Mouse (Mus musculus) forebrain, embryonic 11.5 days (tissue): ENCODE measurements around the gene Wdr18. TPM values are rescaled to one million over a fixed set of nuclear protein-coding genes. Genes with fewer than 3 reads are reported as not detected.

ENCODE experiments used
- ATAC-seq: fragments of 200-750 bp; cut with Nextera tagmentation; replicated peaks from 2 replicates; pipeline ENCODE4 v1.8.0; 2017; ENCODE audit warnings: moderate TSS enrichment; ENCODE audit not compliant: low FRiP score
- DNase-seq: peaks from one replicate; pipeline ENCODE4 v3.0.0-alpha.2; 2017; ENCODE audit warnings: low spot score
- H3K27ac ChIP-seq: fragments of 300-500 bp; sonication (generic); 2 replicates; pipeline ENCODE4 v1.5.1; 2014; ENCODE audit warnings: low read depth, low read length
- H3K27me3 ChIP-seq: fragments of 300-500 bp; sonication (generic); 2 replicates; pipeline ENCODE4 v1.6.1; 2014; ENCODE audit warnings: mild to moderate bottlenecking, low read length, mixed read lengths; ENCODE audit not compliant: control insufficient read depth, insufficient read depth
- H3K36me3 ChIP-seq: fragments of 300-500 bp; sonication (generic); 2 replicates; pipeline ENCODE4 v1.6.1; 2014; ENCODE audit warnings: mild to moderate bottlenecking, low read length, moderate library complexity, mixed read lengths; ENCODE audit not compliant: control insufficient read depth, insufficient read depth
- H3K4me1 ChIP-seq: fragments of 300-500 bp; sonication (generic); replicated peaks from 2 replicates; pipeline ENCODE4 v1.6.1; 2014; ENCODE audit warnings: low read length, mixed read lengths; ENCODE audit not compliant: control insufficient read depth, insufficient read depth
- H3K4me2 ChIP-seq: fragments of 300-500 bp; sonication (generic); 2 replicates; pipeline ENCODE4 v1.6.1; 2014; ENCODE audit warnings: low read depth, mild to moderate bottlenecking, low read length, moderate library complexity, mixed read lengths; ENCODE audit not compliant: severe bottlenecking
- H3K4me3 ChIP-seq: fragments of 300-500 bp; sonication (generic); 2 replicates; pipeline ENCODE4 v1.5.1; 2014; ENCODE audit warnings: low read depth, low read length
- H3K9ac ChIP-seq: fragments of 300-500 bp; sonication (generic); 2 replicates; pipeline ENCODE4 v1.6.1; 2014; ENCODE audit warnings: low read length
- H3K9me3 ChIP-seq: fragments of 300-500 bp; sonication (generic); 2 replicates; pipeline ENCODE4 v1.6.1; 2016; ENCODE audit warnings: low read length, mixed read lengths; ENCODE audit not compliant: control insufficient read depth
- WGBS: fragments of 180-500 bp; shearing (Covaris S2); extraction: QIAGEN DNeasy Blood & Tissue Kit; methylation state at CpG from one replicate; pipeline ENCODE4 v1.1.7; 2014; 5-methylcytosine and 5-hydroxymethylcytosine counted together
- polyA plus RNA-seq: library from polyadenylated mRNA; unstranded; fragments of >200 nt; fragmentation: Nextera tagmentation; extraction: Ambion mirVana; gene quantifications from 2 replicates; pipeline ENCODE4 v1.2.1, GENCODE M21; 2014

The Wdr18 gene
- polyA plus RNA-seq, 1 experiment from 2014 or later = 111 TPM

DNA sequence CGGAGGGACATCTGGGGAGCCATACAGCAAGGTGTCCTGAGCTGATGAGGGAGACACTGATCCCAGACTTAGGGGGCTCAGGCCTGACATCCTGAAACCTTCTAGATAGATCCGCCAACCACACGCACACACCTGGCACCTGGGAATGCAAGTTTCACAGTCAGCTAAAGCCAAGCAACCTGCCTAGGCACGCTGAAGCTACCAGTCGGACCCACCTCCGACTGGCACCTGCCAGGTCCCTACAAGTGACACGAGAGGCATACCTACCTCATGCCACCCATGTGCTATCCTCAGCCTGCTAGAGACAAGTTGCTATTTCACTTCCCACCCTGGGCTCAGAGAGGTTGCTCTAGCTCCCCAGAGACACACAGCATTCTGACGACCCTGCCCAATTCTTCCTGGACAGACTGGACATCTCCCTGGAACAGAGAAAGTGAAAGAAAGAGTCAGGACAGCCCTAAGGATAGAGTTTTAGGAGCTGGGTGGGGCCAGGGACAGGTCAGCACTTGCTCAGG lies 29.4 kb downstream of the Wdr18 start:
- Histone ChIP-seq H3K4me3 (peak overlapping the region; percentile 39), H3K27me3 (peaks cover 30% of the 10 kb centered on the region), H3K27ac (no peak overlapping the region), H3K4me1 (peaks cover 8% of the 10 kb centered on the region; the same call in 1 of the 2 replicates), H3K9ac (no peak overlapping the region), H3K4me2 (peak overlapping the region; percentile 51; the same call in 1 of the 2 replicates), H3K36me3 (no peaks in the 10 kb centered on the region), H3K9me3 (peaks cover 4% of the 10 kb centered on the region; the same call in 1 of the 2 replicates)
- ATAC-seq (no peak), DNase-seq (no peak)
- 39% methylated on average over 8 of the region's 8 CpGs for WGBS

- ATAC-seq = no peak
- WGBS = 9% methylated on average over 14 of the region's 15 CpGs
- Histone ChIP-seq H3K27me3 (peaks cover 30% of the 10 kb centered on the region), H3K27ac (no peak overlapping the region), H3K36me3 (no peaks in the 10 kb centered on the region), H3K4me3 (peak overlapping the region; percentile 39; the same call in 1 of the 2 replicates), H3K4me2 (no peak overlapping the region; the same call in 1 of the 2 replicates), H3K4me1 (peaks cover 8% of the 10 kb centered on the region; the same call in 1 of the 2 replicates), H3K9ac (no peak overlapping the region), H3K9me3 (peaks cover 4% of the 10 kb centered on the region; the same call in 1 of the 2 replicates)
- DNase-seq = peak; percentile 72
Observed at GRCm38 (mm10) chr10:79989870-79990269, 29.9 kb downstream of the Wdr18 start.

DNA sequence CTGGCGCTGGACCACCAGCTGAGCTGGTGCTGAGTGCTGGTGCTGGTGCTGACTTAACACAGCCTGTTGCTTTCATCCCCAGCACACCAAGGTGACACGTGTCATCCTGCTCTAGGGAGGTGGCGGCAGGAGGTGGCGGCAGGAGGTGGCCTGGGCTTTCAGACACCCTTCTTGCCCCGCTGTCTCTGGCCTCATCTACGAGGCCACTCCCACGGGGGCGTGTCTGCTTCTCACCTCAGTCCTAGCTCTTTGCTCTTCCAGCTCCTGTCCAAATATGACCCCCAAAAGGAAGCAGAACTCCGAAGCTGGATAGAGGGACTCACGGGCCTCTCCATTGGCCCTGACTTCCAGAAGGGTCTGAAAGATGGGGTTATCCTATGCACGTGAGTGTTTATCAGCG lies 31.1 kb downstream of the Wdr18 start:
- no peak overlapping the region for H3K27ac ChIP-seq
- WGBS = 61% methylated on average over 12 of the region's 12 CpGs
- peaks cover 6% of the 10 kb centered on the region; the same call in 1 of the 2 replicates for H3K4me1 ChIP-seq
- no peak overlapping the region for H3K9ac ChIP-seq
- H3K36me3 ChIP-seq = no peaks in the 10 kb centered on the region
- H3K4me3 ChIP-seq = no peak overlapping the region
- ATAC-seq (no peak), DNase-seq (no peak)
- H3K4me2 ChIP-seq = no peak overlapping the region
- peaks cover 30% of the 10 kb centered on the region for H3K27me3 ChIP-seq
- peaks cover 4% of the 10 kb centered on the region; the same call in 1 of the 2 replicates for H3K9me3 ChIP-seq

DNA sequence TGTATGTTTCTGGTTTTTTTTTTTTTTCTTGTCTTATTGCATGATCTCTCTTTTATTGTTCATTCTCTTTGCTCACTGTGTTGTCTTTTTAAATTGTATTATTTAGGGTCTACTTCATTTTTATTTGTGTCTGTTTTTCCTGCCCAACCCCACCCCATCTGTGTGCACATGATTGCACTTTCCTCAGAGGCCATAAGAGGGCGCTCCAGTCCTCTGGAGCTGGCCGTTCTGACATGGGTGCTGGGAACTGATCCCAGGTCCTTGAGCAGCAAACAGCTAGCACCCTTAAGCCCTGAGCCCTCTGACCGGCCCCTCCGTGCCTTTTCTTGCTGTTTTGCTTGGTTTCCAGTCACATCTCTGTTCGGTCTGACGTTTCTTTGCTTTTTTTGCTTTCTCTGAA lies 31.6 kb downstream of the Wdr18 start:
- H3K4me3 ChIP-seq = no peak overlapping the region
- ATAC-seq = no peak
- no peaks in the 10 kb centered on the region for H3K36me3 ChIP-seq
- WGBS = 87% methylated on average over 6 of the region's 6 CpGs
- no peak overlapping the region for H3K4me2 ChIP-seq
- peaks cover 30% of the 10 kb centered on the region for H3K27me3 ChIP-seq
- peaks cover 4% of the 10 kb centered on the region; the same call in 1 of the 2 replicates for H3K4me1 ChIP-seq
- no peak overlapping the region for H3K9ac ChIP-seq
- H3K27ac ChIP-seq = no peak overlapping the region
- DNase-seq = no peak
- peaks cover 4% of the 10 kb centered on the region; the same call in 1 of the 2 replicates for H3K9me3 ChIP-seq

DNA sequence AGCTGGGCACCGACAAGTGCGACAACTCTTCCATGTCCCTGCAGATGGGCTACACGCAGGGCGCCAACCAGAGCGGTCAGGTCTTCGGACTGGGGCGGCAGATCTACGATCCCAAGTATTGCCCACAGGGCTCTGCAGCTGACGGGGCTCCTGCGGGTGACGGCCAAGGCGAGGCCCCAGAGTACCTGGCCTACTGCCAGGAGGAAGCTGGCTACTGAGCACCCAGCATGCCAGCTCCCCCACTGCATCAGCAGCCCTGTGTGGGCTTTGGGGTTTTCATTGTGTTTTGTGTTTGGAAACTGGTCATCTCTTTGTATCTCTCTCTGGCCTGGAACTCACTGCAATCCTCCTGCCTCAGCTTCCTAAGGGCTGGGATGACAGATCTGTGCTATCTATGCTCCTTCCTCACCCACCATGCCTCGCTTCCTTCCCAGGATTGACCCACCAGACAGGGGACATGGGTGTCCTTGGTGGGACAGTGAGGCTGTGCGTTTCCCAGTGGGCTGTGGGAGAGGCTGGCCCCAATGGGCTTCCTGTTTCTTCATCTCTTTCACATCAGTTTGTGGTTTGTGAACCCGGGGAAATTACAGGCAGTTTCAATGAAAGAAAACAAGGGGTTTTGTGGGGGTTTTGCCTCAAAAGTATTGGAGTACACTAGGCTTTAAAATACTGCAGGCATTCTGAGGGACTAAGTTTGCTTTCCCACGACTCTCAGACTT lies 34.6 kb downstream of the Wdr18 start:
- no peak for ATAC-seq

DNA sequence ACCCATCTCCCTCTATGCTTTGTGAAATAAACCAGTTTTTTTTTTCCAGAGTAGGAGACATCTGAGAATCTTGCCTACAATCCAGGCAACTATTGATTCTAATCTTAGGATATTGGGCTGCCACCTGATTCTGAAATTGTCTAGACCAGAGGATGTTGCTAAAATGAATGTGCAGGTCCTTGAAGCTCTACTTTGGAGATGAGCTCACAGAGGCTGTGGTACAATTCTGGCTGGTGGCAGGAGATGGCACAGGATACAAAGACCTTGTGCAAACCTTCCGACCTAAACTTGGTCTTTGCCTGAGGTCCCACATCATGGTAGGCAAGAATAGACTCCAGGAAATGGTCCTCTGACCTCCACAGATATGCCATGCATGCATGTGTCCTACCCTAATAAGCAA lies 35.7 kb downstream of the Wdr18 start:
- Histone ChIP-seq H3K27ac (no peak overlapping the region), H3K9ac (no peak overlapping the region), H3K4me2 (no peak overlapping the region), H3K36me3 (no peaks in the 10 kb centered on the region), H3K4me1 (peaks cover 7% of the 10 kb centered on the region; the same call in 1 of the 2 replicates), H3K27me3 (peaks cover 2% of the 10 kb centered on the region), H3K9me3 (peaks cover 4% of the 10 kb centered on the region; the same call in 1 of the 2 replicates), H3K4me3 (no peak overlapping the region)
- 82% methylated on average over 1 of the region's 1 CpGs for WGBS
- ATAC-seq = no peak
- DNase-seq = no peak

More for the DNA sequence above, 34.6 kb downstream of the Wdr18 start:
- DNase-seq = no peak
- Histone ChIP-seq H3K9me3 (peaks cover 4% of the 10 kb centered on the region; the same call in 1 of the 2 replicates), H3K9ac (no peak overlapping the region), H3K27me3 (peaks cover 7% of the 10 kb centered on the region), H3K4me1 (peaks cover 7% of the 10 kb centered on the region; the same call in 1 of the 2 replicates), H3K4me3 (no peak overlapping the region), H3K36me3 (no peaks in the 10 kb centered on the region), H3K4me2 (no peak overlapping the region), H3K27ac (no peak overlapping the region)
- 91% methylated on average over 16 of the region's 16 CpGs for WGBS

DNA sequence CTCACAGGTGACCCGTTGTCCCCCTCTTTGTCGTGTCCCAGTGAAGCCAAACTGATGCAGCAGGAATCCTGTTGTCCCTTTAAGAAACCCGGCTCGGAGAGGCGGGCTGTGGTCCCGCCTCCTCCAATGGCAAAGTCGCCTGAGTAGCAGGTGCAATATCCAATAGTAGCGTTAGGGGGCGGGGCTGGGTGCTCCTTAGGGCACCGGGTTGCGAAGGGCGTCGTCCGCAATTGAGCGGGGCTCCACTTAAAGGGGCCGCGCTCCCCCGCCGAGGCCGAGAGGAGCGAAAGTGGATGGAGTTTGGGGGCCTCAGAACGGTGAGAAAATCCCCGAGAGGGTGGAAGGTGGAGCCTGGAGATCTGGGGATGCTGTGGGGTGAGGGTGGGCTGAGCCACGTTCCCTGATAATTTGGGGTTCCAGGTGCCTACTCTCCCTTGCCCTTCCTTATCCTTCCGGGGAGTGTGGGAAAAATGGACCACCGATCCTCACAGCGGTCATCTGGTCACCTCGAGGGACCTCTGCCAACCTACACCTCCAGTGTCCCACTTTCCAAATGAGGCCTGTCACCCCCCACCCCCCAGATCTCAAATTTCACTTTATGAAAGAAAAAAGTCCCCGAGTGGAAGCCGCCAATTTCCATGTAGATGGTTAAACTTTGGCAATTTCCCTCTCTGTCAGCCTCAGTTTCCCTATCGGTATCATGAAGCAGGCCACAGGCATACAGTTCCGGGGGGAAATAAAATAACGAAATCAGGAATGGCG lies 36.5 kb downstream of the Wdr18 start, which contains the start of gene Abca7:
Gene Abca7, plus strand, starts transcription at position 223 of the 762 bp plus-strand sequence.
- H3K27me3 ChIP-seq = peaks cover 2% of the 10 kb centered on the region
- H3K4me2 ChIP-seq = peak within 1 kb of the TSS; percentile 67
- DNase-seq (peak; percentile 97), ATAC-seq (peak; percentile 87)
- H3K4me3 ChIP-seq = peak within 1 kb of the TSS; percentile 42
- 0% methylated on average over 34 of the region's 34 CpGs for WGBS
- peak within 1 kb of the TSS; percentile 49 for H3K9ac ChIP-seq
- peaks cover 2% of the 10 kb centered on the region; the same call in 1 of the 2 replicates for H3K9me3 ChIP-seq
- H3K36me3 ChIP-seq = no peaks in the 10 kb centered on the region
- peaks cover 7% of the 10 kb centered on the region; the same call in 1 of the 2 replicates for H3K4me1 ChIP-seq
- peak within 1 kb of the TSS; percentile 5; the same call in 1 of the 2 replicates for H3K27ac ChIP-seq

- H3K36me3 ChIP-seq = no peaks in the 10 kb centered on the region
- DNase-seq (peak; percentile 91), ATAC-seq (peak; percentile 82)
- peak overlapping the region; percentile 49 for H3K9ac ChIP-seq
- no peaks in the 10 kb centered on the region for H3K9me3 ChIP-seq
- H3K27ac ChIP-seq = peak overlapping the region; percentile 5; the same call in 1 of the 2 replicates
- H3K4me2 ChIP-seq = peak overlapping the region; percentile 67
- H3K4me1 ChIP-seq = peaks cover 7% of the 10 kb centered on the region; the same call in 1 of the 2 replicates
- H3K27me3 ChIP-seq = peaks cover 5% of the 10 kb centered on the region
- under 1% methylated on average over 35 of the region's 35 CpGs for WGBS
- H3K4me3 ChIP-seq = peak overlapping the region; percentile 42
Observed at GRCm38 (mm10) chr10:79997034-79997760, 37.2 kb downstream of the Wdr18 start.
